Mouse (Mus musculus): Measurements from ENCODE around the gene Gm42906.

The Gm42906 gene

DNA sequence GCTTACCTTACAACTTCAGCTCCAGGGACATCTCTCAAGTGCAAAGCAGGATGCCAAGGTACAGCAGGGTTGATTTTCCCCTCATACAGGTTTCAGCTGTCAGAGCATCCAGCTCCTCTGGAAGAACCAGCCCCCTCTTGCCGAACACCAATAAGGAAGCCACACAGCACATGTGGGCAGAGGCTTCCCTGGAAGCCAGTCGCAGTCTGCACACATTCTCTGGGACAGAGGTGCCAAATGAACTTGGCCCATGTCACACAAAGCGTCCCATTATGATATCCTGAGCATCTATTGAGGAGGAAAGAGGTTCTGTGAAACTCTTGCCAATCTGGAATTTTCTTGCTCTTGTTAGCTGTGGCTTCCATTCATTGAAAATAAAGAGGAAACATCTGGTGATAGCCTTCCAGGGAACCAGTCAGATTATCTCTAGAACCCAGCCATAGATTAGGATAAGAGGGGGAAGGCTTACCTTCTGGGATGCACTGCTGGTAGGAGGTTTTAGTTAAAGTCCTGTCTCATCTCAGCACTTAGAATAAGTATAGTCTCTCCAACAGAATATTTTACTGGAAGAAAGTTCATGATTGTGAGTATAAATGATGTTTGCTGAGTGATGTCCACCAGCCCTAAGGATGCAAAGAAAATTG lies at the start of gene Gm42906:
Gm42906 (minus strand) TSS at position 51 of the 644 bp plus-strand sequence.
- no peak for DNase-seq

DNA sequence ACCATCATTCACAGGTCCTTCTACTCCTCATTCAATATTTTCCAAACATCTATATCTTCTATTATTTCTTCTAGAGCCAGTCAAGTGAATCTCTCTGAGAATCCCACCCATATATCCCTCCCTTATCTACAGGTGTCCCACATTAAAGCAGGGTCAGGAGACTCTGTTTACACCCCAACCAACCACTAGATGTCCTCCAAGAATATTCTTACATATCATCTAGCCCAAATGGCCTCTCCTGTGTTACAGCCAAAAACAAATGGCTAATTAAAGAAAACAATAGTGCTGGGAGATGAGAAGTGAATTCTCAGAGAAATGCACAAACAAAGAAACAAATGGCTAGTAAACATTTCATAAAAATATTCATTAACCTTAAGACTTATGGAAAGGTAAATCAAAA lies 17.7 kb upstream of the Gm42906 start:
- no peak for DNase-seq

DNA sequence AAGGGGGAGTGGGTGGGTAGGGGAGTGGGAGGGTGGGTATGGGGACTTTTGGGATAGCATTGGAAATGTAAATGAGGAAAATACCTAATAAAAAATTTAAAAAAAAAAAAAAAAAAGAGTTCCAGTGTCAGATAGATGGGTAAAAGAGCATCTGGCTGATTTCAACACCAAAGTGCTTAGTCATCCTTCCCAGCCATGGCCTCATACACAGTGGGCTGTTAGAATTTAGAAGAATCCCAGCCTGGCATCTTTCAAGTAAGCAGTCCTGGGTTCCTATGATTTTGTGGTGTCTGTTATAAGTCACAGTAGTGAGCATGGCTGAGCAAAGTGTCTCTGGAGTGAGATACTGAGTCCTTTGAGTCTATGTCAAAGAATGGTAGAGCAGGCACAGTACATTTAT lies 7.1 kb upstream of the Gm42906 start:
- DNase-seq: no peak

DNA sequence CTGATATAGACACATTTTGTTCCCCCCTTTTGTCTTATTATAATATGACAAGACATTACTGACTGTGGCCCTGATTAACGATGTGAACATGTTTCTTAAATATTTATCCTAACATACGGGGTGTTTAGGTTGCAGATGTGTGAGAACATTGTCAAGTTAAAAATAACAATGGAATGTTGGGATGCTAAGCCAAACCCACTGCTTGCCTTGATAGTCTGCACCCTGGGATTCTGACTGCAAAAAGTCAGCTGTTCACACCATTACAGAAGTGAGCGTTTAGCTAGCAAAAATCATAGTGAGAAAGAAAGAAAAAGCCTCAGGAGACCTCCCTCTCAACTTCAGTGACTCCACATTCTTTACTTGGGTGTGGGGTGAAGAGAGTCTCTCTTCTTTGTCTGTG lies 1.5 kb downstream of the Gm42906 start:
- no peak for DNase-seq

DNA sequence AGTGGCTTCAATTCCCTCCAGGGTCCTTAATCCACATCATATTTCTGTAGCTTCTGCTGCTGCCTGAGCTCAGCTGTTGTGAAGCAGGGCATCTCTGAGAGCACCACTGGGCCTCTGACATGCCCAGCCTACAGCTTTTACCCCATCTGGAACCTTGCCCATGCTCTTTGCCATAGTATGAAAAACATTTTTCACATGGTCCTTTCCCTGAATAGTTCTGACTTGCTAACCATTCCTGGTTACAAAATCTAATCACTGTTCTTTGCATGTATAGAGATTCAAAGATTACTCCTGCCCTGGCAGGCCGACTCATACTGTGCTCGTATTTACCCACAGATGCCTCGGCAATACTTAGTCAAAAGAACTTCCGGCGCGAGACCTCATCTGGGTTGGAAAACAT lies 5.3 kb downstream of the Gm42906 start:
- DNase-seq: no peak

DNA sequence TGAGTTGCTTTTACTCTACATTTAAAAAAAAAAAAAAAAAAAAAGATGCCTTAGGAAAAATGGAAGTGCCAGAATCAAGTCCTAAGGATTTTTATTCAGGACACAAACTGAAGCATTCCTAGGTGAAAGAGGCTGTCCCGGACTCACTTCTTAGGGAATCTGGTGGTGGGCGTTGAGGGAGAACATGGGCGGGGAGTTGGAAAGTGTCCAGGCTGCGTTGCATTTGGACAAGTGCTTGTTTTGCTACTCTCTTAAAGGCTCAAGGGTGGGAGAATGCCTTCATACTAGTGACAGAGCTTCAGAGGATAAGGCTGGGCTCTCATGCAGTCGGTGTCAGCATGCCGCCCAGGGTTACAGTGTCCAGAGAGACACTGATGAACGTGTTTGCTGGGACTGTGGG lies 6.1 kb downstream of the Gm42906 start:
- no peak for DNase-seq

DNA sequence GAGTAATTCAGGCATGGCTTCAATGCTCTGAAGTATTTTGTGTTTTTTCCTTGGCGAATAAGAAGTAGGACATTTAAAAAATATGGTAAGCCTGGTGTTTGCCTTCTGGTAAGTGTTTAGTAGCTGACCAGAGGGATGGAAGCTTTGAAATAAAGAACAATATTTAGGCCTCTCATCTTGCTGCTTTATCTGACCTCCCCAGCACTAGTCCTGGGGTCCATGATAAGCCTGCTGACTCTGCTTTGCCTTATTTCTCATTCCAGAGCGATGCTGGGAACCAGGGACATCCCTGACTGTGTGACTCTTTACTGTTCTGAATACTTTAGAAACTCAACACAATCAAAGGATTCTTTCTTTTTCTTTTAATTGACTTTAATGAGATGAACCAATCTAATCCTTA lies 9.4 kb downstream of the Gm42906 start:
- no peak for DNase-seq

DNA sequence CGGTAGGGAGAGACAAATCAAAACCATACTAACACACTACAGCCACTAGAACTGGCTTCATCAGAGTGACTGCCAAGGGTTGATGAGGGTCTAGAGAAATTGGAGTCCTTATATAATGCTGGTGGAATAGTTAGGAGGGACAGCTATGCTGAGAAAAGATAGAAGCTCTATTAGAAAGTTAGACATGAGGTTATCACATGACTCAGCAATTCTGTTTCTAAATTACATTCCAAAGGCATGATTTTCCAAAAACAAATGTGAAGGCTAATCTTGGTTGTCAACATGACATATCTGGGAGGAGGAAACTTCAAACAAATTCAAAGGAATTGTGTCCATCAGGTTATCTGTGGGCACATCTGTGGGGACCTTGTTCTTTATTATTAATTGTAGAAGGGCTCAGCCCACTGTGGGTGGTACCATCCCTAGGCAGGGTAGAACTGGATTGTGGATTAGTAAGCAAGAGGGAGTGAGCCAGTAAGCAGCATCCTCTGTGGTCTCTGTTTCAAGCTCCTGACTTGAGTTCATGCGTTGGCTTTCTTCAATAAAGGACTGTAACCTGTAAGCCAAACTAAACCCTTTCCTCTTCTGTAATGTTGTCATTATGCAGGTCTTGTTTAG lies 10.4 kb downstream of the Gm42906 start:
- no peak for DNase-seq

DNA sequence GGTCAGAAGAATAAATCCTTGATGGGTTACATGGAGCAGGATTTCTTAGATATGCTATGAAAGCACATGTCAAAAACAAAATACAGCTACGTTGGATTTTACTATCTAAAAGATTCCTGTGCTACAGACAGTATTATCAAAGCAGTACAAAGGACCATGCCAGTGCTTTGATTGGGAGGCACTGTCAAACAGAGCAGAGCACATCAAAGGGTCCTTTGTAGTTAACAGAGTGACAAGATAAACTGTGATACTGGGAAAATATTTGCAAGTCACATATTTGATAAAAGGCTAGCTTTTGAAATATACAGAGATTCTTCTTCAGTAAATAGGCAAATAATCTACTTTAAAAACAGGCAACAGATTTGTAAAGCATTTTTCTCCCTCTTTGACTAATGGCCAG lies 11.0 kb downstream of the Gm42906 start:
- no peak for DNase-seq

DNA sequence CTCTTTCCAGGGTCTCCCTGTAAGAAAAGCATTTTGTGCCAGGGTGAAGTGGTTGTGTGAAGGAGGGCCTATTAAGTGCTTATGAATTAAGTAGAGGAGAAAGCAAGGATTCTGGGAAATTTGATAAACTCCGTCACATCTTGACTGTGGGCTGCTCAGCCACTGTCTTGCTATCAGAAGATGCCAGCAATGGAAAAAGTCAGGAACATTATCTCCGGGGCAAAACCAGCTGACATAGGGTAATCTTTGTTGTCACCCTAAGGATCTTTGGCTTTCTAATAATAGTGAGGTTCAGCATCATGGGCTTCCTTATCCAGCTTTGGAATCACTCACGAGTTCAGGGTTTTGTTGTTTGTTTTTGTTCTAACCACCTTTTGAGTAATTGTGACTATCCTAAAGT lies 14.3 kb downstream of the Gm42906 start:
- no peak for DNase-seq

DNA sequence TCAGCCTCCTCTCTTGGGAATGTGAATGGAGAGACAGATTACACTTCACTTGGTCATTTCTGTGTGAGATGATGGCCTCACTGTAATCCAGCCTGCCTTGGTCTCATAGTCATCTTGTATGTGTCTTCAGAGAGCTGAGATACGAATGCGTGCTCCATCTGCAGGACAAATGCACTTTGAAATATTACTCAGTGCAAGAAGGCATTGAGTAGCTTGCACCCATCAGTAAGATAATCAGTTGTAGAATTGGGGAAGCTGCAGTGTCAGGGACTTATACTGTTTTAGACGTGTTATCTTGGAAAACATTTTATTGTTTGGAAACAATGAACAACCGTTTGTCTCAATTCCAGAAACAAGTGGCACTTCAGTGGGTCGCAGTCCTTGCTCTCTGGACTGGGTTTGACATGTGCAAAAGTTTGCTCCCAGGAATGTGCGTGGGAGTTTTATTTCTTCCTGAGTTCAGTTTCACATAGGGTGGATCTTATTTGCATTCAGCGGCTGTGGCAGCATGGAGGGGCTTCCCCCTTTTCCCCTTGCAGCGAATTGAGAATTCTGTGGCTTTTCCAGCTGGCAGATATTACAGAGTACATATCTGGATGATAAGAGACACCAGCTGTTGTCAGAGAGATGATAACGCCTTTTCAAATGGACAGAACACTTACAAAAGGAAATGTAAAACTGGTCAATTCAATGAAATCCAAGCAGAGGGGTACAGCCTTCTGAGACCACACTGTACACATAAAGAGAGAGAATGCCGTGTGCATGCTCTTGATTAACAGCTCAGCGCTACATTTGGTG lies 15.1 kb downstream of the Gm42906 start:
- DNase-seq: no peak

DNA sequence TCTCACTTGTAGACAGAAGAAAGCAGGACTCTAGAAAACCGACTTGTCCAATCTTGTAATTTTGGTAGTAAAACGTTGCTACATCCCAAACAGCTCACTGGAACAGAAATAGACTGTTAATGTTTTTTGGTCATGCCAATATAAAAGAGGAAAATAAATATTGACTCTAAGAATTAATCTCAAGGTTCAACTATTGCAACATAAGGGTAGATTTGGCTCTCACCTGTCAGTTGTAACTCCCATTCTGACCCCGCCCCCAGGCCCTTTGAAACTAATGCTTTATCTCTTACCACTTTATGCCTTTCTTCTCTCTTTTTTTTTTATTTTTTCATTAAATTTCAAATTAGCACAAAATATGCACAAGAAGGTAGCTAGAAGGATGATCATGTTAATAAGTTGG lies 18.0 kb downstream of the Gm42906 start:
- no peak for DNase-seq

DNA sequence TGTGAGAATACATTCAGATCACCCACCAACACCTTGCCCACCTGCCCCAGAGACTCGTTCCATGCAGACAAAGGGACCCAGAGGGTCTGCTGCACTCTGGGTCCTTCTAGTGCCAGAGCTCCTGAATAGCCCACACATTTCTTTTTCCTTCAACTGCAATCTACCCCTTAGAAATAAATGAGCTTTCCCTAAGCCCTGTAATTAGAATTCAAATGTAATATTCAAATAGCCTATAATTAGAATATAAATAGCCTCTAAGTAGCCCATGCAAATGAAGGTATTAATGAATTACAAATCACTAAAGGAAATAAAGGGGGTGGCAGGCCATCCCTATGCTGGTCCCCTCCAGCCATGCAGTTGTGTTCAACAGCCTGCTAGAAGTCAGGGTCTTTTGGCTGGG lies 18.7 kb downstream of the Gm42906 start:
- no peak for DNase-seq

DNA sequence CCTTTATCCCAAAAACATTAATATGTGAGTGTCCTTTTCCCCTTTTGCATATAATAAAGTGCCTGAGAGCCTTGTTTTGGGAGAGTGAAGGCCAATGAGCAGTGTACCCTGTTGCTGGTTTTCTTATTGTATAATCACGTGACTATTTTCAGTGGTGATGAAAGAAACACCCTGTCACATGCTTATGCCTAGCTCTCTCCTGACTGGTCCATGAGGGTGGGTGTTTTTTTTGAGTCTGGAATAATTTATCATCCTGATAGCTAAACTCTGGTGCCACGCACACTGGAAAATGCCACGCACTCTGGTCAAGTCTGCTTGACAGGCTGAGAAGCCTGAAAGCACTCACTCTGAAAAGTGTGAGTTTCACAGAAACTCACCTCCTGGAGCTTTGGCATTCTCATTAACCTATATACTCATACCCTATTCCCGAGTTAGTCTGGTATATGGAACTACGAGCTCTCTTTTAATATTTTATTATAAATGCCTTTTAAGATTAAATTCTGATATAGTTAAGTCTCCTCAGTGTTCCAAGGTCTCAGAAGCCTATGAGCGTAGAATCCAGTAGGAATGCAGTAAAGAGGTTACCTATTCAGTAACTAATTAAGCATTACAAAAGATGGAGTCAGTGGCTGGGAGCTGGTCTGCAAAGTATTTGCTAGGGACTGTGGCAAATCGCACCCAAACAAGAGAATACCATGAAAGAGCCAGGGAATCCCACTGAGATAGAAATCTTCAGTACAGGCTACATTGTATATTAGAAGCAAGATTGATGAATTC lies 19.7 kb downstream of the Gm42906 start:
- no peak for DNase-seq

DNA sequence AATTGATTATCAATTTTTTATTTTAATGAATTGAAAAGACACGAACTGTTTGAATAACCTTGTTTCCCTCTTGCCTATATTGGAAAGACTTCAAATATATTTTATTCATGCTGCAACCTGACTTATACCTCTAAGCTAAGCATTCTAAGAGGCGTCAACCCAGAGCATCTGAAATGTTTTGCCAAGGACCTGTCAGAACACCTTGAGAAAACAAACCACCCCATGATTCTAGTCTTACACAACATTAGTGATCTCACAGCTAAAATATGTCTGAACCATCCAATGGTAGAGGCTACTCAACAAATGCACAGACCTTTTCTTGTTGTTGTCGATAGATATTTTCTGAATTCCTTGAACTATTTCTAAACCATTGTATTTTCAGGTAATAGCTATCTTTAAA lies 20.5 kb downstream of the Gm42906 start:
- DNase-seq: no peak

DNA sequence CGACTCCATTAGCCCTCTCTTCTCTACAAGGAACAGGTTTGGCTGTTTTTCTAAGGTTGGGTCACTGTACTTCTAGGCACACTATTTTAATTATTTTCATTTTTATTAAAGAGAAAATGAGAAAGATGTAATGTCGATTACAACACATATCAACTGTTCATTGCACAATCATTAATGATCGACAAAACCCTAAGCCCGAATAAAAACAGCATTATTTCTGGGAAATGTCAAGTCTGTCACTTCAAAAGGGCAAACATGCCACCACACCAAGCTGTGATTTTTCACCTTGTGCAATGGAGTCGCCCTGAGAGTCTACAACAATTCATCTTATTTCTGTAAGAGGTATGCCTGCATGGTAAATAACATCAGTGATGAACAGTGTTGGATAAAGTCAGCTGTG lies 21.7 kb downstream of the Gm42906 start:
- no peak for DNase-seq

DNA sequence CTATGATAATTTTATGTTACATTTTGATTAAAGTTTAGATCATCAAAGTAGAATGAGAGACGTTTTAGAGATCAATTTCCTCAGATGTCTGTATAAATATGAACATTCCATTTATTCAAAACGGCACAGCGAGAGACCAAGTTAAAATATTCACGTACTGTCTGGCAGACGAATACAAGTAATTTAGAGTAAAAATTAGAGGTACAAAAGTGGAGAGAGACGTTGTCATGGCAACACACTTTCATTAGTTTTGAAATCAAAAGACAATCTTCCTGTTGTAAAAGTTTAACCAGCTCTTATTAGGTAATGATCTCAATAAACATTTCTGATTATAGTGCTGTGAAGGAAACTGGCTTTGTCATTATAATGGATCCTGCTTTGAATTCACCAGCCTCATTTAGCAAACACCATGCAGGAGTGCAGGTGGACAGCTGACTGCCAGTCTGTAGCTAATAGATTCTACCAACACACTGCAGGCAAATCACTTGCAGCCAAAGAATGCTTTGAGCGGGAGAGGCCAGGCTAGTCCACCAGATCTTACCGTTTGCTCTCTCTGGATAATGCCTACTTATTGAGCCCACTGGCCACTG lies 22.6 kb downstream of the Gm42906 start:
- DNase-seq: no peak

DNA sequence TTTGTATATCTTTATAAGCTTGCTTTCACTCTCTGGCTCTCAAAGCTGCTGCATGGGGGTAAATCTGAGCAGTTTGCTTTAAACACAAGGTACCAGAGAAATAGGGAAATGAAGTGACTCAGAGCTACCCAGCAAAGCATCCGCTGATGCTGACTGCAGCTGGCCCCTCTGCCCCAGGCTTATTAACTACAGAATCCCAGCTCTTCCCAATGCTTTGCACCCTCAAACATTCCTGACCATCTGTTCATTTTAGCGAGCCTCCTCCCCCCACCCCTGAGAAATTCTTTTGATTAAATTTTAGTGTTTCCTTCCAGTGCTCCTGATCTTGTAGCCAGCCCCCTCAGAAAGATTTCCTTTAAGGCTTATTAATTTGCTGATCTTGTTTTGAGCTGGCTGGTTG lies 24.4 kb downstream of the Gm42906 start:
- no peak for DNase-seq

DNA sequence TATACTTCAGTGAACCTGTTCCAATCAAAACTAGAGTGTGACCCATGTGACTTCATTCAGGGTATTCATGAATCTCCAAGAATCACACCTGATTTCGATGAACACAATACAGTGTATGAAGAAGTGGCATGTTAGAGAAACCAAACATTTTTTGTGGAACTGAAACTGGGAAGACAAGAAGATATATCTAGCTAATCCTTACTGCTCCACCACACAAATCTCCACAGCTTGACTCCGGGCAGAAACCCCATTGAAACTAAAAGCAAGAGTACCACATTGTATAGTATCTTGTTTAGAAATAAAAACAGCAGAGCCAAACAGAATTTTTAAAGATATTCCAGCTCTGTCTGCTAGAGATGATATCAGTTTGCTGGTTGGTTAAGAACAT lies 27.4 kb downstream of the Gm42906 start:
- DNase-seq: no peak

DNA sequence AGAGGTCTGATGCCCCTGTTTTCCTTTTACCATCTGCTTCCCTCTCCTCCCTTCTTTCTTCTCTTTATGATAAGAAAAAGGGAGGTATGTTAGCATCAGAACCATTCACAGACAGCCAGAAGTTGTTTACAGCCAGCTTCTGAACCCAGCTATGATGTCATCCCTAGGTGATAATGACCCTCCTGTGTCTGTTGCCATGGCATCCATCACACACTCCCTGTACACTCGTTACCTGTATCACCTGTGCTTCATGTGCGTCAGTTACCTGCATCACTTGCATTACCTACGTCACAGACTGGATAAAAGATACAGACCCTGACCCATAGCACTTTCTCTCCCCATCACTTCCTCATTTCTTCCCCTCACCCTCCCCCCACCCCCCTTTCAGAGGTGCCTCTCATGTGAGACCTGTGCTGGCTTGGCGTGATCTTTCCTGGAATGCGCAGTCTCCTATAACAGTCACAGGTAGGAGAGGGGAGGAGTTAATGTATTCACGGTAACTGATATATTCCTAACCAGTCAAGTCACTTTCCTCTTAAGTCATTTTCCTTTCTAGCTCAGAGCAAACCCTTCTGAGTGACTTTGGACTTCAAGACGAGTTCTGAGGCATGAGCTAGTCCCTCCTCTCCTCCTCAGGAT lies 27.9 kb downstream of the Gm42906 start:
- DNase-seq: no peak

DNA sequence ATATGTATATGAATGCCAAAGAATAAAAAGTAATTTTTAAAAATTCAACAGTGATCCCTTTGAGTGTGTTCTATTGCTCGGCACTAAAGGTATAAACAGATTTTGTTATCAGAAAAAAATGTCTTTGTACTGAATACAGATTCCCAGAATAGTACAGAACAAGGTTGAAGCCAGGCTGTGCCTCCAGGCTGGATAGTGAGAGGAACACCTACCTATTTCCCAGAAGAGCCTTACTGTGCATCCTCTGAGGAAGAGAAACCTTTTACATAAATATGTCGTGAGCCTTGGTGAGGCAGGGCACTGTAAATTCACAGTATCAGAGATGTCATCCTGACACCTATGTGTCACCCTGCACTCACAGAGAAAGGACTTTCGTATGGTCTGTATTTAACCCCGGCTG lies 31.8 kb downstream of the Gm42906 start:
- no peak for DNase-seq

DNA sequence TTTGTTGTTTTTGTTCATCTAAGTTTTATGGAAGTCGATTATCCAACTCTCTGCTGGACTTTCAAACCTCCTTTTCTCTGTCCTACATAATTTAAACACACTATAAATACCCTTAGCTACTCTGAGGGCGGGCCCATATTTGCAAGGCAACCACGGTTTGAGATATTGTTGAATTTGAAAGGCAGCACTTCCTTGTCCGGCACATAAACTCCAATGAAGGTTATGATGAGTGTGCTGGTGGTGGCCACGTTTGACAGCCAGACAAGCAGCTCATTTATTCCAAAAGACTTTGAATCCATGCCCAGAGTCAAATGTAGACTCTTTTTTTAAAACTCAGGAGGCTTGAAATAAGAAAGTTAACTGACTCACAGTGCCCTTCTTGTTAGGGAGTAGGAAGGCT lies 33.3 kb downstream of the Gm42906 start:
- no peak for DNase-seq
